Mouse (Mus musculus) layer of hippocampus, adult 18-20 months (tissue): ENCODE results near the gene Epha7. TPM values are rescaled to one million over a fixed set of nuclear protein-coding genes. Genes with fewer than 3 reads are reported as not detected.

Source experiments
- DNase-seq, 2 experiments: peaks; one replicate each; pipeline ENCODE4 v3.0.0; 2022; ENCODE audit warnings: low spot score in 2 of 2
- total RNA-seq, 2 experiments: library from RNA; stranded (reverse); gene quantifications; 2 replicates each; pipeline ENCODE4 v1.2.3; 2021

Epha7 gene
- total RNA-seq, 2 experiments from 2014 or later: 175 to 212 TPM

GRCm38 (mm10) chr4:28899373-28899772 is 86.4 kb downstream of the Epha7 start:
- no peak for DNase-seq

GRCm38 (mm10) chr4:28899783-28900182 is 86.9 kb downstream of the Epha7 start:
- DNase-seq: no peak

- DNase-seq: peak in 1 of 2 experiments; percentile 62
These were observed 88.6 kb downstream of the Epha7 start for GRCm38 (mm10) chr4:28901496-28901895.

GRCm38 (mm10) chr4:28902004-28902704 is 89.2 kb downstream of the Epha7 start:
- no peak for DNase-seq

GRCm38 (mm10) chr4:28906985-28907384 is 94.1 kb downstream of the Epha7 start:
- DNase-seq: no peak

- DNase-seq: no peak
These were observed 97.2 kb downstream of the Epha7 start for GRCm38 (mm10) chr4:28910127-28910526.

GRCm38 (mm10) chr4:28912028-28912427 is 99.1 kb downstream of the Epha7 start:
- no peak for DNase-seq

GRCm38 (mm10) chr4:28913613-28914012 is 100.7 kb downstream of the Epha7 start:
- DNase-seq: no peak

GRCm38 (mm10) chr4:28920645-28921044 is 107.7 kb downstream of the Epha7 start:
- no peak for DNase-seq

- no peak for DNase-seq
These were observed 113.1 kb downstream of the Epha7 start for GRCm38 (mm10) chr4:28926072-28926471.

GRCm38 (mm10) chr4:28933431-28933830 is 120.5 kb downstream of the Epha7 start:
- no peak for DNase-seq

- no peak for DNase-seq
These were observed 121.9 kb downstream of the Epha7 start for GRCm38 (mm10) chr4:28934802-28935201.

- peak in 1 of 2 experiments; percentile 50 for DNase-seq
These were observed 122.6 kb downstream of the Epha7 start for GRCm38 (mm10) chr4:28935567-28935966.

- no peak for DNase-seq
These were observed 127.8 kb downstream of the Epha7 start for GRCm38 (mm10) chr4:28940710-28941109.

GRCm38 (mm10) chr4:28944237-28944636 is 131.3 kb downstream of the Epha7 start:
- no peak for DNase-seq

GRCm38 (mm10) chr4:28960889-28961560 is 148.1 kb downstream of the Epha7 start:
- DNase-seq: no peak

- no peak for DNase-seq
These were observed 154.8 kb downstream of the Epha7 start for GRCm38 (mm10) chr4:28967584-28968315.

GRCm38 (mm10) chr4:28998462-28999286 is 185.7 kb downstream of the Epha7 start:
- no peak for DNase-seq

GRCm38 (mm10) chr4:28999287-28999595 is 186.3 kb downstream of the Epha7 start:
- DNase-seq: peak in 1 of 2 experiments; percentile 28

- DNase-seq: no peak
These were observed 197.4 kb downstream of the Epha7 start for GRCm38 (mm10) chr4:29010333-29010732.
